Mouse (Mus musculus) ovary, postnatal 10 days (tissue): ENCODE results near the gene Sirt7.

Experiments
- DNase-seq: peaks from one replicate; pipeline ENCODE4 v3.0.0; 2022; ENCODE audit warnings: low spot score

The Sirt7 gene

DNA sequence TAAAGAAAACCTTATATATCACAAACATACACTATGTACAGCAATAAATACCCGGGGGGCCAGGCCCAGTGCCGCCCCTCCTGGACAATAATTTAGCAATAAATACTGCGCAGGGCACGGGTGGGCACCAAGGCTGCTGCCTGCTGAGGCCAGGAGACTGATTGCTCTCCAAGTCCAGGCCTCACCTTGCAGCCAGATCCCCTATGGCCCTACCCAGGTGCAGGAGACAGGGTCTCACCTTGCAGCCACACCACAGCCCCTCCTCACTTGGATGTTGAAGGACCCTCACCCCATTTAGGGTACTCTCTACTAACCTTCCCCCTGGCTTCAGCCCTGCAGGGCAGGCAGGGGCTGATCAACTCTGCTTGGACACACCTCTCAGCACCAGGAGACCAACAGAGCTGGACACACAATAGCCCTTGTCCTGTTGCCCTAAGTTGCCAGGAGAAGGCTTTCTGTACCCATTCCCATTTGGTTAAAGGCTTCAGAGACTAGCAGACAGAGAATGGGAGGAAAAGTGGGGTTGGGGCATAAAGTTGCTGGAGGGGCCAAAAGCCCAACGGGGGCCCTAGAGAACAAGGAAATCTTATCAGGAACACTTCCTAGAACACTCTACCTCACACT, at the start of gene Sirt7:
Gene Sirt7 (minus strand): TSS at position 89 of the 624 bp plus-strand sequence.
- no peak for DNase-seq

DNA sequence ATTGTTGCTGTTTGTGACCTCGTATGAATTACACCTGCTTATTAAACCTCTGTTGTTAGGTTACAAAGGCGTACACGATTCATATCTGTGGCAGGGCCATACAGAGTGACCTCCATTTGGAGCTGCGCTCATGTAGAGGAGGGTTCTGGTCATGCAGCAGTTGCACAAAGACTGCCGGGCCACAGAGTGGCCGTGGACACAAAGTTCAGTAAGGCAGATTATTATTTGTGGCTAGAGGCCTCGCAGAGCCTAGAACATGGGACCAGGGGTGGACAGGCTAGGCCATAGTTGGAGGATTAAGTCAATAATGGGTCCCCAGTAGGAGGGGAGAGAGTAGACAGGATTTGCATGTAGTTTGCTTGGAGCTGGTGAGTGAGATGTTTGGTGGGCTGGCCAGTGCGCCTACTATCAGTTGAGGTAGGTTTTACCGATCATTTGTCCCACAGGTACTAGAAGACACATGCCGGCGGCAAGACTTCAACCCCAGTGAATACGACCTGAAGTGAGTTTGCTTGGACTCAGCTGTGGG, 48.6 kb upstream of the Sirt7 start:
- no peak for DNase-seq

DNA sequence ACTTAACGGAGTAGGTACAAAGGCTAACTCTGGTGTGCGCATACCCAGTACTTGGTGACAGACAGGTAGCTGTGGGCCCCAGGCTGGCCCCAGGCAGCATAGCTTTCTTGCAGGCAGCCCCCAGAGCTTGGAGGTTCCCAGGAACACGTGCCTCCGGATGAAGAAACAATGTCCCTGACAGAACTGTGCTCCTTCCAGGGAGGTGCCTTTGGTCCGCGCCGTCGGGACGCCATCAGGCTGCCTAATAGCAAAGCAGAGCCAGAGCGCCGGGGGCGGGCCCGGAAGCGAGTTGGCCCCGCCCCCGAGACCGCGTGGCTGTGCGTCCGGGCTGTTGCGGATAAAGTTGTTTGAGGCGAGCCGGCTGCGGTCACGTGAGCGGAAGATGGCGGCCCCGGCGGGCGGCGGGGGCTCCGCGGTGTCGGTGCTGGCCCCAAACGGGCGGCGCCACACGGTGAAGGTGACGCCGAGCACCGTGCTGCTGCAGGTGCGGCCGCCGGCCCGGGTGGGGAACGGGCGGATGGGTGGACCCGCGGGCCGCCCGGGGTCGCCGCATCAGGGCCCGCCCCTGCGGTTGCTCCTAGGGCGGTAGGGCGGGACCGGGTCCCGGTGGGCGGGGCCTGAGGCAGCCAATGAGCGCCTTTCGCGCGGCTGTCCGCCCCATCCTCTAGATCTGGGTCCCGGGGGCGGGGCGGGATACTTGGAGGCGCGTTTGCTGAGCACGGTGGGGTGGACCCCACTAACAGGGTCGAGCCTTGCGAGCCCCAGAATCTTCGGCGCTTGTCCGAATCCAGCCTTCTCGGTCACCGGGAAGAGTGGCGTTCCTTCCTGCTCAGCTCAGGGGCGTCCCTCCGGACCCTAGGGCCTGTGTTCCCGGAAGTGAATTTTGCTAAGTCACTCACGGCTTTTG, 47.9 kb upstream of the Sirt7 start, which contains the start of gene Aspscr1:
Gene Aspscr1 (plus strand): TSS at position 287 of the 907 bp plus-strand sequence.
- peak; percentile 91 for DNase-seq

DNA sequence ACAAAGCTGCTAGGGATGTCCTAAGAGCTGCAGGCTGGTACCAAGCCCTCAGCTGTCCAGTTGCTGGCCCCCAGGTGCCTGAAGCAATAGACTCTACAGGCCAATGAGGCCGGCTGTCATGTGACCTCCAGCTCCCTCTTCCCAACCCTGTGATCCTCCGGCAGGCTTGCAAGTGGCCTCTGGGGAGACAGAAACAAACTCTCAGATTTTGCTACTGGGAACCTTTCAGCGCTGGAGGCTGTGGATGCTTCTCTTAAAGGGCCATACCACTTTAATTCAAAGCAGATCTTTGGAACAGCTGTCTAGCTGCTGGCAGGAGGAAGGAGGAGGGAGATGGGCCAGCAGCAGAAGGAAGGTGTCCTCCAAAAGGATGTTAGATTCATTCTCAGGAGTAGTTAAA, 41.6 kb upstream of the Sirt7 start:
- DNase-seq = no peak

DNA sequence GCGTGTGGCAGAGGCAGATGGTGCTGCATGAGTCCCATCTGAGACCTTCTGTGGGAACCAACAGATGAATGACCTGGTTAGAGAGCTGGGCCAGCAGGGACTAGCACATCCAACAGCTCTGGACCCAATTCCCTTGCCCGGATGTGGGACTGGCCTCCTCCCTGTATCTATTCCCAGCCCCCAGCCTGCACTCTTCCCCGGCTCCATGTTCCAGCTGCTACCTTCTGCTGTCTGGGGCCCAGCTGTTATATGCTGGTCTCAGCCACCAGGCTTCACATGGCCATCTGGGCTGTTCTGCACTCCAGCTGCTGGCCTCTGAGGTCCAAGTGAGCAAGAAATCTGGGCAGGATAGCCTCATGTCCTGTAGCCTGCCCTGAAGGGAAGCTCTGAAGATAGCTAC, 40.4 kb upstream of the Sirt7 start:
- DNase-seq = no peak

DNA sequence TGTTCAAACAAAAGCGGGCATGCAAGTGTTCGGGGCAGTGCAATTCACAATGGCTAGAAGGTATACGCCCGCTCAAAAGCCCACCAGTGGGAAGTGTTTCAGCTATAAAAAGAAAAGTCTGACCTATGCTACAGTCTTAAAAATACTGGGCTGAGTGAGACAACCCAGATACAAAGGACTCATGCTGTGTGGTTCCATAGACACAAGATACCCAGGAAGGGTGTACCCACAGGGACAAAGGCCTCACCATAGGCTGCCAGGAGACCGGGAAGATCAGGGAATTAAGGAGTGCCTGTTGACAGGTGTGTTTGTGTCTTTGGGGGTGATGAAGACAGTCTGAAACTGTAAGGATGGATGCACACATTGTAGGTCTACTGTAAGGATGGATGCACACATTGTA, 38.7 kb upstream of the Sirt7 start:
- DNase-seq = no peak

DNA sequence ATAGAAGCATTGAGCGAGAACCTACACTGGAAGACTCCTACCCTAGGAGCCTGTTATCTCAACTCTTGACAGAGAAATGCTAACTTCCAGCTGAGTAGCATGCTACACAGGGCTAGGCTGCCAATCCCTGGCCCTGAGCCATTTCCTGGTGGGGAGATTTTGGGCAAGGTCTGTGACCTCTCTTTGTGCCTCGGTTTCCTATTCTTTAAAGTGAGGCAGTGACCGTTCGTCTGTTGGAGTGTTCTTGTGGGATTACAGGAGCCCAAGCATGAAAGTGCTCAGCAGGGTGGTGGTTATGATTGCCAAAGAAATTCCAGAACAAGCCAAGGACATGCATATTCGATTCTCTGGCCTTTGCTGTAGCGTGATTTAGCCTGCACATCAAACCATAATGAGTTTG, 37.7 kb upstream of the Sirt7 start:
- no peak for DNase-seq

DNA sequence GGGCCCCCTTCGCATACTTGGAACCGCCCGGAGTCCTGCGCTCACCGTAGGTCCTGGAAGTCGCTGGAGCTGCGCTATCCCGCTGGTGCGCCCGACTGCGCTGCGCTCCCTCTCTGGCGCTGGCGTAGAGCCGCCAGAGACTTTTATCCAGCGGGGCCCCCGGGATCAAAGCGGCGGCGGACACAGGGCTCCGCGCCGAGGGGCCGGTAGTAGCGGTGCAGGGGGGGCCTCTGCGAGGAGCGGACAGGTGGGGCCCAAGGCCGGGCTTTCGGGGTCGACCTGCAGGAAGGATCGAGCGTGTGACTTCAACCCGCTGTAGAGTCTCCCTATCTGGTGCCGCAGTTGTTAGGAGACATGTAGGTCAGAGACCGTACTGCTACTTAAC, 36.0 kb upstream of the Sirt7 start, which contains the start of gene Notum:
Gene Notum (minus strand): TSS at position 100 of the 385 bp plus-strand sequence.
- no peak for DNase-seq

DNA sequence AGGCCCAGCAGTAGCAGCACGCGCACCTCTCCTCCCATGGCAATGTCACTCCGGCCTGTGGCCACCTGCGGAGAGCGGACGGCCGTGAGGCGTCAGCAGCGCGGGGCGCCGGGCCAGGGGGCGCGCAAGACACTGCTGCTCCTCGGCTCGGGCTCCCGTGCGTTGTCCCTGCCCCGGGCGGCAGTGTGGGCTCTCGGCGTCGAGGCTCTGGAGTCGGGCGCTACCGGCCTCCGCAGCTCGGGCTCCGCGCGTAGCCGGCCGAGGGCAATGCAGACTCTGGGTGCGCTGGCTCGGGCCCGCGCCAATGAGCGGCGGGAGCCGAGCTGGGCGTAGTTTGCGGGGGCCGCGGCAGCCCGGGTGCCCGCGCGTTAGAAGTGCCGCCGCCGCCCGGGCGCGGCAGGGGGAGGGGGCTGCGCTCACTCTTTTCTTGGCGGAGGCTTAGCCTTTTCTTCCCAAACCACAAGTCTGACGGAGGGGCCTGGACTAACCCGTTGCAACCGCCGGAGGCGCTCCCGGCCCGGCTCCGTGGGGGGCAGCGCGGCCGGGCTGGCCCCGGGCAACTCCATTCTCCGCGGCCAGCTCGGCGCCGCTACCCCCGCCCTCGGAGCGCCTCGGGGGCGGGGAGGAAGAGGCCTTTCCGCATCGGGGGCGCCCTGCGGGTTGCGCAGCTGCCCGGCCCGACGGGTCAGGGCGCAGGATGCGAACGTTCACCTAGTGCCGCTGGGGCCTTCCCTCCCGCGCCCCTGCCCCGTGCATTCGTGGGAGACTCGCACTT, 35.4 kb upstream of the Sirt7 start:
- no peak for DNase-seq

DNA sequence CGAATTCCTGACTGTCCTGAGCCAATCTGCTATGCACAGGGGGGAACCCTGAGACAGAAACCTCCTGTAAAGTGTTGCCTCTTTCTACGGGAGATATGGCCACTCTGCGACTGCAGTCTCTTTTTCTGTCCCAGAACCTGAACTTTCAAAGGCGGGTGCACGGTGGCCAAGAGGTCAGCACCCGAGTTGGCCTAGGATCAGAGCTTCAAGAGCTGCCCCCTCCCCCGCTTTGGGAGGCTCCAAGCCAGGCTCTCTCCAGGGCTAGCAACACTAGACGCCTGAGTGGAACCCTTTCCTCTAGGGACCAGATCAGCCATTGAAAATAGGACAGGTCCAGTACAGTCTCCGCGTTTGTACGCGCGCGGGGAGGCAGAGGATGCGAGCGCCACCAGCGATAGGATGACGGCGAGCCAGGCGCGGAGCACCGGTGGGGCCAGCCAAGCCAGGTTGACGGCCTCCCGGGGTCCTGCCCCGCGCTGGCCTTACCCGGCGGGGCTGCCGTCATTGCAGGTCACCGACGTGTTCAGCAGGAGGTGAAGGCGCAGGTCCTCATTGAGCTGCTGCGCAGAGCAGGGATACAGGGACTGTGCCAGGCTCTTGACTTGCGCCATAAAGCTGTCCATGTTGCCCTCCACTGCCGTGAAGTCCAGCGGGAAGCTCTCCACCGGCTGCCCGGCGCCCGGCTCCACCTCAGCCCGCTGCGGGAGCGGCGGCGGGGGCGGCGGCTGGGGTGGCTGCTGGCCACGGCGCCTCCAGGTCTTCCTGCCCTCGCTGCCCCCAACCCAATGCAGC, 34.7 kb upstream of the Sirt7 start:
- no peak for DNase-seq

DNA sequence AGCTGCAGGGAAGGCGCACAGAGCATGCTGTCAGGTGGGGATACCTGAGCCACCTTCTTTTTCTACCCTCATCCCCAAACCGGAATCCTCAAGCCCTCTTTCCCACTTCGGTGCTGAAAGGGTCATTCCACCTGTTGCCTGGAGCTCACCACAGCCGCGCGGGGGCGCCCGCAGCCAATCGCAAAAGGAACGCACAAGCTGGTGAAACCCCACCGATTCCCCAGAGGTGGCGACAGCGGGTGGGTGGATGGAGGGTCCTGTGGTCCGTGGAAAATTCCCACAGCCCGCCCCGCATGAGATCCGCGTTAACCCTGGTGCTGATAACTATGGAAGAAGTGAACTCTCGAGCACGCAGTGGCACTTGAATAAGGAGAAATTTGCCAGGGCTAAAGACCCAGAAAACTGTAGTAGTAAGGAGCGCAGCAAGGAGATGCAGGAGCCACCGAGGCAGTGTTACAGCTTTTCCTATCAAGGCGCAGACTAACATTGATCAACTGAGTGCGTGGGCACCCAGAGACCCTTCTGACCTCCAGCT, 33.9 kb upstream of the Sirt7 start:
- DNase-seq = peak; percentile 72

DNA sequence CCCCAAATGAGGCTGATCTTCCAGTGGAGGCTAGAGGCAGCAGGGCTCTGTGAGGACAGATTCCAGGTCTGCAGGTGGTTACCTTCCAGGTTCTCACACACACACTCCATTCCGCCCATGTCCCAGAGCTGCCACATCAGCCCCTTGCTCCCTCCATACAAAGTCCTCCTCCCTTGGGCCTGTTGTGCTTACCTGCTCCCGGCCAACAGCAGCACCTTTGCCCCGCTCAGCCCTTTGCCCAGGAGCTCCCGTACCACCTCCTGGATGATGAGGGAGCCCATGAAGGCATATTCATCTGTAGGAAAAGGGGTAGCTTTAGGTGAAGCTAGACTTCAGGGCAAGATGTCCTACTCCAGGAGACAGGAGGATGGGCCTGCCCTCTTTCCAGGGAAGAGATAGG, 32.3 kb upstream of the Sirt7 start:
- no peak for DNase-seq

DNA sequence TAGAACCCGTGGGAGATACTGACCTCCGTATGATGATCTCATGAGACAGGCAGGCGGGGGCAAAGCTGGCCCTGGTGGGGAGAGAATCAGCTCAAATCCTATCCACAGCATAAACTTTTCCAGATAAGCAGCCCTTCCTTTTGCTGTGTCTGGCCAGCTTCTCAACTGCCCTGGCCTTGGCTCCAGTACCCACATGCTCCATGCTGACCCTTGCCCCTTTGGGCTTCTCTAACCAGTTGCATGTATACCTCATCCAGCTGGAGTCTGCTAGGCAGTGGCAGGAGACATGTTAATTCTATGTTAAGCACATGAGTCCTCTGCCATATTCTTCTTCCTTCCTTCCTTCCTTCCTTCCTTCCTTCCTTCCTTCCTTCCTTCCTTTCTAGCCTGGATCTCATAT, 29.7 kb upstream of the Sirt7 start:
- DNase-seq = no peak

DNA sequence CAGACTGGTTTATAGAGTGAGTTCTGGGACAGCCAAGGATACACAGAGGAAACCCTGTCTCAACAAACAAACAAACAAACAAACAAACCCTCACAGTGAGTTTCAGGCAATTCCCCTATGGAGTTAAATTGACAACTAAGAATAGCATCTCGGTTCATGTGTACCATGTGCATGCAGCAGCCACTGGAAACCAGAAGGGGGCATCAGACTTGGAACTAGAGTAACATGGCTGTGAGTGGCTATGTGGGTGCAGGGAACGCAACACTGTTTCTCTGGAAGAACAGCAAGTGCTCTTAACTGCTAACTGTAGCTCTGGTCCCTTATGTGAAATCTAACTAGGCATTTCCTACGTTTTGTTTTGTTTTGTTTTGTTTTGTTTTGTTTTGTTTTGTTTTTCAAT, 26.8 kb upstream of the Sirt7 start:
- DNase-seq = no peak

DNA sequence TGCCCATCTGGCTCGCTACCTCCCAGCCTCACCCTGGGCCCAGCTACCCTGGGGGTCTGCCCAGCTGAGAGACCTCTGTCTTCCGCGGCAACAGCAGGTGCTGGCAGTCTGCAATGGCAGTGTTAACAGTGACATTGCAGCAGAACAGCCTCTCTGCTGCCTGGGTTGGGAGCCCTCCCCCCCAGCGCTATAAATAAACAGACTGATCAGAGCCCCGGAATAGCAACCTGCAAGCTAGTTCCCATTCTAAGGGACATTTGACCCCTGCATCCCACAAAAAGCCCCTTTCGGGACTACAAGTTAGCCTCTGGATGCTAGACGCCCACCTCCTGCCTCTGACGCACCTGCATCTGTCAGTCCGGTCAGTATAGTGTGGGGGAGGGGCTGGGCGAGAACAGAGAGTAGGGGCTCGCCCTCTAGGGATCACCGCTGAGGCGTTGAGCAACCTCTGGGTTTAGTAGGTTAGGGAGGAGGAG, 23.0 kb upstream of the Sirt7 start, which contains the start of gene Myadml2:
Gene Myadml2 (minus strand): TSS at position 158 of the 476 bp plus-strand sequence.
- no peak for DNase-seq

DNA sequence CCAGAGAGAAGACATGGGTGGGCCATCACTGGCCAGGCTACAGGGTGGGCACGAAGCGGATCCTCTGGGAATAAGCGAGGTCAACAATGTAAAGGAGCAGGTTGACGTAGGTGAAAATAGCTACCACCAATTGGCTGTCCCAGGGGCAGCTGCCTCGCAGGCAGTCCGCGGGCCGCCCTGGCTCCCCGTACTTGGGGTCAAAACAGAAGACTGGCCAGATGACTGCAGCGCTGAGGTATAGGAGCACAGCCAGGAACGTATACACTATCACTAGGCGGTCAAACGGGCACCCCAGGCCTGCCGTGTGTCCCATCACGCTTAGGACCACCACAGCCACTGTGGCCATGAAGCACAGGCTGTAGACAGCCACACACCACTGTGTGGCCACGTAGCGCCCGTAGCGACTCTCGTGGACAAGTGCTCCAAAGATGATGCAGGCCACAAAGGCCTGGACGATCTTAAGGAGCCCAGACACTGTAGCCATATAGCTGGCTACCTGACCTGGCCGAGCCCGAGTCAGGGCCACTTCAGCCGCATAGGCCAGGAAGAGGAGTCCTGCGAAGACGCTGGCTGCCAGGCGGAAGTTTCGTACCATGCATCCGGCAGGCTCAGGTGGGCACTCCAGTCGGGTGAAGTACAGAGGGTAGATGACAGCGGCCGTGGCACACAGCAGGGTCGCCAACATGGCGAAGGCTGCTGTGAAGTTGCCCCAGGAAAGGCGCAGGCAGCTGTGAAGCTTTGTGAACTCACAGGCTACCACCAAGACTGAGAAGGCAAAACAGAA, 22.2 kb upstream of the Sirt7 start:
- no peak for DNase-seq

DNA sequence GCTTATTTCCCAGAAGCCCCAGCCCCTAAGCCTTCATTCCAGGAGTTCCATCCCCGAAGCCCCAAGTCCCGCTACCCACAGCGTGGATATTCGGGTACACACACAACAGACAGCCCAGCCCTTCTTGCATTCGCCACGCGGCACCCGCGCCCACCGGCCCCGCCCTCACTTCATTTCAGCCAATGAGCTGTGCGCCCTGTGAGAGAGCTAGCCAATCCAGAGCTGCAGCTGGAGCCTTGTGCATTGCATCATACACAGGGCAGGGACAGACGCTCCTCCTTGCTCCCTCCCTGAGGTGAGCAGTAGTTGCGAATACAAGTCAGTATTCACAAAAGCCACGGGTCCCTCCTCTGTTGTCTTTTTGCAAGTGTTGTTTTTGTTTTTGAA, 18.6 kb upstream of the Sirt7 start, which contains the start of gene Pycr1:
Gene Pycr1 (minus strand): TSS at position 169 of the 387 bp plus-strand sequence.
- DNase-seq = peak; percentile 90

DNA sequence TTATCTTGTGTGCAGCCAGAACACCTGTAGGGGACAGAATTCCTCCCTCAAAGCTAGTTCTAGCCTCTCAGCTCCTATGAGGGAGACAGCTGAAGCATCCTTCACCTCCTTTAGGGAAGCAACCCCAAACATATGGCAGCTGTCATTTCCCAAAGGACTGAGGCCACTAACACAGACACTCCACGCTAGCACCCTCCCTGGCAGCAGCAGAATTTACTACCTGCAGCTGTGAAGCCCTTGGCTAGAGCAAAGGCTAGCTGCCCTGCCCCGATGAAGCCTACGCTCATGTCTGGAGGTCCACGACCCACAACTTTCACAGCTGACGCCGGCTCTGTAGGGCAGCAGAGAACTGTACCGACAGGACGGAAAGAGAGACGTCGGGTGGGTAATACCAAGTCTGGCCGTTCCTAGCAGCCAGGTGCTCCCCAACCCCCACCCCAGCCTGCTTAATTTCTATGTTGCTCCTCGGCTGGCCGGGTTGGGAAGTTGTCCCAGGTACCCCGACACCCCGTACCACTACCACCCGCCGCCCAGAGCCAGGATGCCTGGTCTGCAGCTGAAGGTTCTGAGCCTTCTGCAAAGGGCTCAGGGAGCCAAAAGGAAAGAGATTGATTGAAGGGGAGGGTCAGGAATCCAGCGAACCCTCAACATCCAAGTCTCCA, 18.0 kb upstream of the Sirt7 start:
- DNase-seq = no peak

DNA sequence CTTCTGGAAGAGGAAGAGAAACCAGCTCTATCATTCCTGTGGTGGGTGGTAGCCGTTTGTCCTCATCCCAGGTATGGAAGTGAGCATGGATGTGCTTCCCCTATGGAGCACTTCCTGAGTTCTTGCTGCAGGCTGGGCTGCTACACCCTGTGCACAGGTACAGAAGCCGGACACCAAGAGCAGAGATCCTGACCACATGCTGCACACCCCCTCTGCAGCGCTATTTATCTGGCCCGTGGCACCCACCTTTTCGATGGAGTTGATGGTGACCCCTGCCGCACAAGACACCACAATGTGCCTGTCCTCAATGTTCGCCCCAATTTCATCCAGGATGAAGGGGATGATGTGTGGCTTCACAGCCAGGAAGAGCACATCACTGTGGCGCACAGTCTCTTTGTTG, 16.8 kb upstream of the Sirt7 start:
- DNase-seq = no peak

DNA sequence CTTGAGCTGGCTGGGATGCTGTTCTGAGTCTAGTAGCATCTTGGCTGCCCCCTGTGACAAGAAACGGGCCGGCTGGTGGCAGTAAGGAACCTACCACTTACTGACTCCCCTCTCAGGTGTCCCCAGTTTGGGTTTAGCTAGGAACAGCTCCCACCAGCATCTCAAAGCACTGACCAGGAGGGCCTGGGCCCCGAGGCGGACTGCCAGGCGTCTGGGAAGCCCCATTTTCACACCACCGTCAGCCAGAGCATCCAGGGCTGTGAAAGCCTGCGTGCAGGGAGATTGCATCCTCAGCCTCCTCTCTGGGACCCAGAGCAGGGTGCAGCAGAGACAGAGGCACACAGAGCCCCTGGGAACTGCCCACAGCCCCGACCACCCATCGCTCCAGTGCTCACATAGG, 16.2 kb upstream of the Sirt7 start:
- no peak for DNase-seq
